Mouse (Mus musculus) lung, postnatal 10 days (tissue): ENCODE measurements around the gene Rnf24.

Source experiments
- DNase-seq: peaks from one replicate; pipeline ENCODE4 v3.0.0; 2021

Rnf24 gene

DNA sequence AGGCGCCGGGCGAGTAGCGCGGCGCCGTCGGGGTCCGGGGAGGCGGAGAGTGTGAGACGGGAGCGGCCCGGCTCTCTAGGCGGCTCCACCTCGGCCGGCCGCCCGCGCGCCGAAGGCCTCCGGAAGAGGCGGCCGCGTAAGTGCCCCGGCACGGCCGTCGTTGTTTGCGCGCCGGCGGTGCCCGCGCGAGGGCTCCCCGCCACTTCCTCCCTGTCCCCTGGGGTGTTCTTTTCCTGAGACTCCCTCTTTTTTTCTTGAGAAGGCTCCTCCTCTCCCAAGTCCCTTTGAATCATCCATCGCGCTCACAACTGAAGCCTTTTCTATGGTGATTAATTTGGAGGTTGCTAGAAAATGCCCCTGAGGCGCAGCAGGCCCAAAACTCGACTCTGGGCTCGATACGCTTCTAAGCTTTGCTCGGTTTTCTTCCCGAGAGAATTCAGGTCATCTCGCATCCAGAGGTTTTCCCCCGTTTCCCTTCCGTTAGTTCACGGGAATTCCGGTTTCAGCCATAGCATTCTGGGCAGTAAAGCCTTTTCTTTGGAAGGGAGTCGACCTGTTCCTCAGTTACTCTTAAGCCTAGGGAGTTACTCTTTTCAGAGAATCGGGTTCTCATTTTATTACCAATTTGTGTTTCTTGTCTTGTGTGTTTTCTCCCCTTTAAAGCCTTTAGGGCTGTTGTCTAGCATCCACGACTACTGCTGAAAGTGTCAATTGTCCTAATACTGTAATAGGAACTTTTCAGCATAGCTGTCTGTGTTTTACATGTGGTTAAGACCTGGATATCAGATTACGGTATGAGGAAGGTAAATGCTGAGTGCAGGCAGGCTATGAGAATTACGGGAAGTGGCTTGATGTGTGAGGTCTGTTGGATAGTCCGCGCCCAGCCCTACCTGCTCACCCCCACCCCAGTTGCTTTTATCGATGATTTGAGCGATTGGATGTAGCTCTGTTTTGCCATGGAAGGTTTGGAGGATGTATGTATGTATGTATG is 89.7 kb downstream of the Rnf24 start:
- peak; percentile 73 for DNase-seq

DNA sequence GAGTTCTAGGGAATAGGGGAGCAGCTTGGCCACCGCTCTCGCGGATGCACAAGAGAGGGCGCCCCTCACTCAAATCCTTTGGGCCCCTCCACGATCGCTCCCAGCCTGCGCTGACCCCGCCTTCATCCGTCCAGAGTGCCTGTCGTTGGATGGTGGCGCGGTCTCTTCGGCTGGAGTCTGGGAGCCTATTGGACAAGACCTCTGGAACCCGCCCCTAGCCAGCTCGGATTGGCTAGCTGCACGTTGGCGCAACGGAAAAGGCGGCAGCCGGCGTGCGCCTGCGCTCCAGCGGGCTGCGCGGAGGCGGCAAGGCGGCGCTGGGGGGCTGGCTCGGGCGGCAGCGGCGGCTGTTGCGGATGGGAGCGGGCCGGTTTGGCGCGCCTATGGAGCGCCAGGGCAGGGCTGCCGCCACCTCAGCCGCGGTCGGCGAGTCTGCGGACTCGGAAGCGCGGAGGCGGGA is 90.4 kb downstream of the Rnf24 start, which contains the start of gene Pank2:
Pank2 (plus strand) TSS at position 283 of the 460 bp plus-strand sequence.
- peak; percentile 99 for DNase-seq

DNA sequence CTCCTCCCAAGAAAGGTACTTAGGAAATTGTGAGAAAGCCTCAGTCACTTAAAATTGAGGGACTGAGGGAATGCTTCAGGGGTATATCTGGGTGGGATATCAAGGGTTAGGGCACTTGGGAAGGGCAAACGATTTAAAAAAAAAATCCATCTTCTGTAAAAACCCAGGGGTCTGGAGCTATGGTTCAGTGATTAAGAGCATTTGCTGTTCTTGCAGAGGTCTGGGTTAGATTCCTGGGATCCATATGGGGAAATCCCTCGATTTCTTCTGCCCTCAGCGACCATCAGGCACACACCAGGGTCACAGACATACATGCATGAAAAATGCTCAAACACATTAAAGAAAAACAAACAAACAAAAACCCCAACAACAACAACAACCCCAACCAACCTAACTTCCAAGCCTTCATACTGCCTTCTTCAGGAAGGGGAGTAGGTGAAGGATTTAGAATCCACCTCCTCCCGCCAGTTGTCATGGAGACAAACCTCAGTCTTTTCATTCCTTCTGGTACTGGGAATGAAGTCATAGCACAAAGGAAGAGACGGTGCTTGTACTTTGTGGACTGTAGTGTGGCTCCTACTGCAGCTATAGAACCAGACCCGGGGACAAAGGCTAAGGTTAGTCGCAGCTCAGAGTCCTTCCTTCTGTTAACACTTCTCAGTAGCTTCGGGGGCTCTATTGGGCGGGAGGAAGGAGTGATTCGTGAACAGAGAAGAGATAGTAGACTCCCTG is 91.0 kb downstream of the Rnf24 start:
- DNase-seq, result no peak

GRCm38 (mm10) chr2:131260544-131261307 is 92.0 kb downstream of the Rnf24 start:
- no peak for DNase-seq

DNA sequence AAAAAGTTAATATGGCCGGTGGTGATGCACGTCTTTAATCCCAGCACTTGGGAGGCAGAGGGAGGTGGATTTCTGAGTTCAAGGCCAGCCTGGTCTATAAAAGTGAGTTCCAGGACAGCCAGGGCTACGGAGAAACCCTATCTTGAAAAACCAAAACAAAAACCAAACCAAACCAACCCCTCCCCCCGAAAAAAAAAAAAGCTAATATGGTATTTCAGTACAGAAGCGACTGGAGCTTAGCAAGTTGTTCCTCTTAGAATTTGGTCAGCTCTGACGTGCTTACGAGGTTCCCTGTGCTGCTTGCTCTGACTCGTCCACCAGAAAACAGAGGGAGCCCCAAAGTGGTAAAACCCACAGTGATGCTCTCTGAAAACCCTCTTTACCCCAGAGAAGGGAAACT is 94.0 kb downstream of the Rnf24 start:
- DNase-seq, result no peak

- DNase-seq, result peak; percentile 27
Observed at GRCm38 (mm10) chr2:131255738-131256137, 97.0 kb downstream of the Rnf24 start.

- peak; percentile 79 for DNase-seq
Observed at GRCm38 (mm10) chr2:131254329-131254713, 98.4 kb downstream of the Rnf24 start.

DNA sequence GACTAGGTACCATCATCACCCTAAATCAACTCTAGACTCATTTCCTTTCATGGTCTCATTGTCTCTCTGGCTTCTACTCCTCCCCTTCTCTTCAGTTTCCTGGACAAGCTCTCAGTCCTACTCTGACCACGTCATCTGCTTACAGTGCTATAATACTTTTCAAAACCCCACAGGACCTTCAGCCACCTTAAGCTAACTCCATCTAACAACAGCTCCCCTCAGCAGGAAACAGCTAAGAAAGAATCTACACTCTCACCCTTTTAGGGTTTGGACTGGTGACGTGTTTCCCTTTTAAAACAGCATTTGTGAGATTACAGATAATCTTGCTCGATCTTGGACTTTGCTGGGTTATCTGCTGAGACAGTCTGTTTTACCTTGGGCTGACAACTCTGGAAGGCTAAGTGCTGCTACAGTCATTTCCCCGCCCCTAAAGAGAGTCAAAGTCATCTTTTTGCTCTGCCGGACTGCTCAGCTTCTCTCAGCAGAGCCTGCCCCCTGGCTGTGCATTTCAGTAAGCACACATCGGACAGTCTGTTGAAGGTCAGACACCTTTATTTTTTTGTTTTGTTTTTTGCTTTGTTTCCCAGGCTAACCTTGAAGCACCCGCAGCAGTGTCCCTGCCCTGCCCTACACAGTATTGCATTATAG is 98.9 kb downstream of the Rnf24 start:
- peak; percentile 88 for DNase-seq
